Mouse (Mus musculus): Measurements from ENCODE around the gene Aco2.

DNA sequence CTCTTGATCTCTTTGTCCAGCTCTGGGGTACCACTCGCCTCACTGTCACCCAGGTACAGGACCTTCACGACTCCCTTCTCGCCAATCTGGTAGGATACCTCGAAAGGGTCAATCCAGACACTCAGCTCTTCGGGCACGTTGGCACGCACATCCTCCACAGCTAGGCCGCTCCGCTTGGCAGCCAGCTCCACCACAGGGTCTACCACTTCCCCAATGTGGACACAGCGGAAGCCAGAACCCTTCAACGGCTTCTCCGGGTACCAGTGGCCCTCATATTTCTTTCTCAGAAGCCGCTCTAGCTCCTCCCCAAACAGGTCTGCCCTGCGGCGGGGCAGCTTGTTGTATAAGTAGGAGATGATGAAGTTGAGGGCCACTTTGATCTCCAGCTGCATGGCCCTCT, 20.7 kb upstream of the Aco2 start:
- TF ChIP-seq EP300 (IDR thresholded peaks at IDR 0.05; ENCODE audit: low read depth) (no peak), CTCF (IDR thresholded peaks at IDR 0.05; ENCODE audit: low read depth) (no peak)

All from liver, postnatal 0 days (tissue).